Mouse (Mus musculus) bone marrow macrophage, adult 2 months (primary cell): ENCODE data around the gene Sbk1.

Source experiments
- CTCF ChIP-seq: IDR thresholded peaks from 2 replicates; pipeline ENCODE4 v1.5.1; 2012; ENCODE audit warnings: low read depth, mild to moderate bottlenecking, low read length, moderate library complexity
- POLR2A ChIP-seq: IDR thresholded peaks from 2 replicates; pipeline ENCODE4 v1.6.1; 2012; ENCODE audit warnings: mild to moderate bottlenecking, low read depth, low read length, borderline replicate concordance

- TF ChIP-seq CTCF (no peak), POLR2A (no peak)
Observed at GRCm38 (mm10) chr7:126288571-126289091, 16.2 kb downstream of the Sbk1 start.
